Mouse (Mus musculus) brain, embryonic 18.5 days (tissue): ENCODE measurements around the gene Atp6v0d1.
A peak's percentile ranks its signal among the peaks of the same experiment; 100 is the strongest.
"Not testable (repeated sequence)": the region's sequence is repeated elsewhere in the genome, so short reads cannot be mapped to it uniquely, and the experiment has no call there.

Experiments
- DNase-seq: peaks from one replicate; pipeline ENCODE4 v3.0.0-alpha.2; 2012; ENCODE audit warnings: low read depth, low spot score

Gene Atp6v0d1

DNA sequence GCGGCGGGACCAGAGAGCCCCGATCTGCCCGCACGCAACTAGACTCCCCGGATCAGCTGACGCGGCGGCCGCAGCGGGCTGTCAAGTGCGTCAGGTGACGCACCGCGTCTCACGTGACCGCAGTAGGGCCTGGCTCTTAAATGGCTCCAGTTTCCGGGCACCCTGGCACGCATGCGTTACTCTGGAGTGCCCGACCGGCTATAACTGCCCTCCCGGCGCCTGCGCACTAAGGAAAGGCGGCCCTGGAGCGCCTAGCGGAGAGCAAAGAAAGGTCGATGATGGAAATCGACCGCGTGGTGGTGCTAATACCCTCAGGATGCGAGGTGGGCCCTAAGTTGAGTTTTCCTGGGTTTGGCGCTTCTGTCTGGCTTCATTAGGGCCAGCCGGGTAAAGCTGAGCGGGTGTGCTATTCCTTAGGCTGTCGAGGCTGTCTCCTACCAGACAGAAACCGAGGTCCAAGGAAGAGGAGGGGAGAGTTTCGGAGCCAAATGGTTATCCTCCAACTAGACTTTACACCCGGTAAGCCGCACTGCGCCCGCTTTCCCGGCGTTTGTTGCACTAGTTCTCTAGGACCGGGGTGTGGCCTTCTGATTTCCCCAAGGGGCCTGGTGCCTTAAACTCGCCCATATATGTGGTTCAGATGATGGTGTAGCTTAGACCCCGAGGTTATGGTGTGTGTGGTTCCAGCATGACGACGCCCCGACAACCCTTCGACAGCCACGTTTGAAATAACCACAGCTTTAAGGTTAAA is at the start of gene Atp6v0d1:
Gene Atp6v0d1, minus strand, starts transcription at position 96 of the 751 bp plus-strand sequence.
- peak; percentile 98 for DNase-seq

DNA sequence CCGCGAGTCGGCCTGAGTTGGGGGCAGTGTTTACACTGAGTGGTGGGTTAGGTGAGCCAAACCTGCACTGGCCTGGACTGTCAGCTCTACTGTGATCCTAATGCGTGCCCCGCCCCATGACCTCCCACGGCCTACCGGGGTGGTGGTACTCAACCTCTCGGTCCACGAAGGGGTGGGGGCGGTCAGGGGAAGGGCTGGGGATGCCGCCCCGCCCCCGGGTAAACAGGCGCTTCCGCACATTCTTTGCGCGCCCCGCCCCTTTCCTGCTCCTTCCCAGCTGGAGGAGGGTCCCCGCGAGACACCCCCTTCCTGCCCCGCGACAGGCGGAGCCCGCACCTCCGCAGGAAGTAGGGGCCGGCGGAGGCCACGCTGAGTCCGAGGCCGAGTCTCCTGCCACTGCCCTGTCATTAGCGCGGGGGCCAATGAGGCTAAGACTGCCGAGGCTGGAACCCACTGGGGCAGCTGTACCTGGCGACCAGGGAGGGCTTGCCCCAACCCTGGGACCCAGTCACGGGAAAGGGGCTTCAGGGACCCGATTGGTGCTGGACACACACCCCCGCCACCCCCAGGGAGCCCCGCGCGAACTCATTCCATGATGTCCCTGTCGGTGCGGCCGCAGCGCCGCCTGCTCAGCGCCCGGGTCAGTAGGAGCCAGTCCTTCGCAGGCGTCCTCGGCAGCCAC is 48.1 kb upstream of the Atp6v0d1 start:
- DNase-seq: no peak

DNA sequence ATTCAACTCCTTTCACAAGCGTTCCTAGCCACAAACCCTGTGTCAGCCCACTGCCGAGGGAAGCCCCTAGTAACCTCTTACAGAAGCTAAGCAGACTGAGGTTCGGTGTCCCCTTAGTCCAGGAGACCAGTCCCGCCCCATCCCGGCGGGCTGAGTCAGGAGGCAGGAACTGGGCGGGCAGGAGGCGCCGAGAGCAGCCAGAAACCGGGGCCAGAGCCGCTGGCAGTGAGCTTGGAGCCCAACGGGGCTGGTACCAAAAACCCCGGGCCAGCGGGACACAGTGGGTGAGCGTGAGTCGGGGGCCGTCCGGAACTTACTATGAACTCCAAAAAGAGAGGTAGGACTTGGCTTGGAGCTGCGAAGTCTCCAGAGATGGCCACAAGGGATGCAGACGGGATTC is 47.2 kb upstream of the Atp6v0d1 start:
- DNase-seq: no peak

DNA sequence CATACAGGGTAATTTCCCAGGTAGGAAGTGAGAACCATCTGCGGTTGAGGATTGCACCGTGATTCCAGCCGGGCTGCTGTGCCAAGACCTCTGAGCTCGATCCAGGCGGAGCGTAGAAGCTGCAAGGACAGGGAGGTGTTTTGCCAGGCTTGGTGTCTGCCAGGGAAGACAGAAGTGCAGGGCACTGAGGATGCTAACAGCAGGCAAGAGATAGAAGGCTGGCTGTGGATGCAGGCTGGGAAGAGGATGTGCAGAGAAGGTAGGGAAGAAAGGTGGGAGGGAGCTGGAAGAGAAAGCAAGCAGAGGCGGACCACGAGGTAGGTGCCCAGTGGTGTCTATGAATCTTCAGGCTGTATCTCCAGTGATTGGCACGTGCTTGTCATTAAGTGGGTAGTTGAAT is 46.0 kb upstream of the Atp6v0d1 start:
- no peak for DNase-seq

DNA sequence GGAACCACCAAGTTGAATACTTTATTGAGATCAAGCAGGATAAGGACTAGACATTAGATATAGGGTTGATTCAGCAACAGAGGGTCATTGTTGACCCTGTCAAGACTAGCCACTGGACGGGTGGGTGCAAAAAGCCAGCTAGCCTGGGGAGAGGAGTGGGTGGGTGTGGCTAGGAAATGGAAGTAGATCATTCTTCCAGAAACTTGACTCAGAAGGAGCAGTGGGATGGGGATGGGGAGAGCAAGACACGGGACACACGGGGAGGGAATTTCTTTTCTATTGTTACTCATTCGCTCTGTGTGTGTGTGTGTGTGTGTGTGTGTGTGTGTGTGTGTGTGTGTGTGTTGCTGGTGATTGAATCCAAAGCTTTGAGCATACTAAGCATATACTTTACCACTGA is 43.9 kb upstream of the Atp6v0d1 start:
- no peak for DNase-seq

DNA sequence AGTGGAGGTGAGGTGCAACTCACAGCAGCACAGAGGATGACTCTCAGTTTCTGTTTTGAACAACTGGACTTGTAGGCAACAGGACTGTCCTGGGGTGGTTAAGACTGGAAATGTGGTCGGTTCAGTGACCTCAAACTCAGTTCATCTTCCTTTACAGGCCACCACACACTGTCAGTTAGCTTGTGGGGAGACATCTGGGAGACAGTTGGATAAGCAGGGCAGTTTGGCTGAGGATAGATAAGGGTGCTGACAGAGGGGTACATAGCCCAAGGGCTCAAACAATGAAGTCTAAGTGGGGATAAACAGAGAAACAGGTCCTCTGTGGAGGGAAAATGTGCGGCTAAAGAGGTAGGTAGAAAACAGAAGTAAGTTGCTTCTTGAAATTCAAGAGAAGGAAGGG is 43.5 kb upstream of the Atp6v0d1 start:
- no peak for DNase-seq

DNA sequence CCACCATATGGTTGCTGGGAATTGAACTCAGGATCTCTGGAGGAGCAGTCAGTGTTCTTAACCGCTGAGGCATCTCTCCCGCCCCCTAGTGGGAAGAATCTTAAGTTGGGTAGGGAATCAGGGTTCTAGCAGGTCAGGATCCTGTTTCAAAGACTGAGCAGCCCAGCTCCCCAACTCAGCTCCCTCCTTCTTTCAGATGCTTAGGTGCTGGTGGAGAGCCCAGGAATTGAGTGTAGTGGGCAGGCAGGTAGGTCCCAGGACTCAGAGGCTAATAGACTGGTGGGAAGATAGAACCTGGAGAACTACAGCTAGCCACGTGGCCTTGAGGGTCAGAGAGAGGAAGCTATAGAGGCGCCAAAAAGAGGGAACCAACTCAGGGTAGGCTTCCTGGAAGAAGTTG is 41.8 kb upstream of the Atp6v0d1 start:
- no peak for DNase-seq

DNA sequence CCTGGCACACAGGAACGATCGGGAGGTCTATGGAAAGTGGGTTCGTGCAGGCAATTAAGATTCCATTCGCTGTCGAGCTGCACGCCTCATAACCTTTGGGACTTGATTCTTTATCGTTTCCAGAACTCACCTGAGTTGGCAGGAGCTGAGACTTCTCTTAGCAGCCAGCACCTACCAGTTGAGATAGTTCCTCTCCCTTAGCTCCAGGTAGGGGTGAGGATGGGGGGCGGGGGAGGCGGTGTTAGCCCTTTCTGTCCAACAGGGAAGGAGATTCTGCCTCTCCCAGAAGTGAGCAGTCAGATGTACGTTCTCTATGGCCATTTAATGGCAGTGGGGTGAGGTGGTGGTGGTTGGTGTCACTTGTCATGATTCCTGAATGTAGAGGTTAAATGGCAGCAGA is 41.2 kb upstream of the Atp6v0d1 start:
- no peak for DNase-seq

DNA sequence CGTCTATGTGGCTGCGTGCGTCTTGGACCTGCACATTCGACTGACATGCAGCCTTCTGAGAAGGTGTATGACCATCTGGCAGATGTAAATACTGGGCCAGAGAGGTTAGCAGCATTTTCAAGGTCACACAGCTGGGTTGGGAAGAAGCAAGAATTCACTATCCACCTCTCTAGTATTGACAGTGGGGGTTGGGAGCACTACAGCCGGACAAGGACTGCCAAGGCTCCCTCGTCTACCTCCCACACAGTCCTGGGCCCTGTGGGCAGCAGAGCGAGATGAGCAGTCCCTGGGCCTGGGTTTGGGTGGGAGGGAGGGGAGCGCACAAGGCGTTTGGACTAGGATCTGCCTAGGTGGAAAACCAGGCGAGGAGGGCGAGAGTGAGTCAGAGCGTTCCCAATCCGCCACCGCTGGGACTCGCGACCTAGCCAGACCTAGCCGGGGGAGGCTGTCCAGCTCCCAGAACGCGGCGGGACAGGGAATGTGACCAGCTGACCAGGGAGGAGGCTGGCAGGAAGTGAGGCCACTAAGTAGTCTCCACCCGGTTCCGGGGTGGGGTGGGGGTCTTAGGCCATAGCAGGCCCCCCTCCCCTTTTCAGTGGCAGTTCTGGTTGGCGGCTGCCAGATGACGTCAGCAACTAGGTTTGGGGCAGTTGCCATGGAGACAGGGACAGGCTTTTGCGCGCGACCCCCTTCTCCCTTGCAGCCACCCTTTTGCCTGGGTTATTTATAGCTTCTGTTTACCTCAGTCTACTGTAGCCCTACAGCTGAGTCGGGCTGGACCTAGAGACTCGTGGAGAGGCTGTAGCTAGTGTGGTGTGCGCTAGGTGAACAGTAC is 40.6 kb upstream of the Atp6v0d1 start:
- peak; percentile 71 for DNase-seq

DNA sequence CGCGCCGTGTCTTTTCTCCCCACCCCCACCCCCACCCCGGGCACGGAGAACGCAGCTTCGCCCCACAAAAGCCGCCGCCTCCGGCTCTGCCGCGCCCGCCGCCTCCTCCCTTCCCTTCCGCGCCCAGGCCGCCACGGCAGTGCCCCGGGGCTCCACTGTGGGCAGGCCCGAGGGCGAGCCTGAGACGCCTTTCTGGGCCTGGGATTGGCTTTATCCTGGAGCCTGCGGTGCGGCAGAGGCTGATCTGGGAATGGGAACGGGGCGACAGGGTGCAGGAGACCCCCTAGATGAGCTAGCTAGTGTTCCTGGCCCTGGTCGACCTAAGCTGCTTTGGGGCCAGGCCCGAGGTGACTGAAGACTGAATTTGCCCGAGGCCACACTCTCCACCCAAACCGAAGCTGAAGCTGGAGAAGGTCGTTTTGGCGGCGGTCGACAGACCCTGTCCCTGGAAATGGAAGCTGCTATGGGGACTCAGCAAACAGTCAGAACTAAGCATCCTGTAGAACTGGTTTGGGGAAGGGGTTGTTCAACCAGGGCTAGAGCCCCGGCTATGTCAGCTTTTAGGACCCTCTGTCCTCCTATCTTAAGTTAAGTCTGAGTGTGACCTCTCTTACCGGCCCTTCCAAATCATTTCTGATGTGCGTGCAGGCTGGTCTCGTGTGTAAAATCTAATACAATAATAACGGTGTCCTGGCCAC is 39.8 kb upstream of the Atp6v0d1 start:
- DNase-seq: no peak

DNA sequence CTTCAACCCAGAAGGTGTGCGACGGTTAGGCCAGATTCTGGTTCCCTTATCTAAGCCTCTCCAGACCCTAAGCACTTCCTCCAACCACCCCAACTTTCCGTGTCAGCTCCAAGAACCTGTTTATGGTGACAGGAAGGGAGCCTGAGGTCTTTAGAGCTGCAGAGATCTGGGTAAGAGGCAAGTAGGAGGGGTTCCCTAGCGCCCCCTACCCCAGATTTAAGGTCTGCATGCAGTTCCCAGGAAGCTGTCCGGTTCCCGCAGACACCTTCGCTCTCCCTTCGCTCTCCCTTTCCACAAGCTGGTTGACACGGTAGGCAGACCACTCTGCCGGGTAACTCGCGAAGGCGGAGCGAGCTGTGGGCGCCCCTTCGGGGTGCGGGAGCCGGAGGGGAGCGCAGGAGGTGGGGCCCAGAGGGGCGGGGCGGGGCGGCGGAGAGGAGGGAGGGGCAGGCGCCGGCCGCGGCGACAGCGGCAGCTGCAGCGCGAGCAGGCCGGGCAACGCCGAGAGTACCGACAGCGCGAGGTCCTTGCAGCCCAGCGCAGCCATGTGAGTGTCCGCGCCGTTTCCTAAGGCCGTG is 39.0 kb upstream of the Atp6v0d1 start, which contains the start of gene Ripor1:
Gene Ripor1, plus strand, starts transcription at position 452 of the 578 bp plus-strand sequence.
- DNase-seq: peak; percentile 37

DNA sequence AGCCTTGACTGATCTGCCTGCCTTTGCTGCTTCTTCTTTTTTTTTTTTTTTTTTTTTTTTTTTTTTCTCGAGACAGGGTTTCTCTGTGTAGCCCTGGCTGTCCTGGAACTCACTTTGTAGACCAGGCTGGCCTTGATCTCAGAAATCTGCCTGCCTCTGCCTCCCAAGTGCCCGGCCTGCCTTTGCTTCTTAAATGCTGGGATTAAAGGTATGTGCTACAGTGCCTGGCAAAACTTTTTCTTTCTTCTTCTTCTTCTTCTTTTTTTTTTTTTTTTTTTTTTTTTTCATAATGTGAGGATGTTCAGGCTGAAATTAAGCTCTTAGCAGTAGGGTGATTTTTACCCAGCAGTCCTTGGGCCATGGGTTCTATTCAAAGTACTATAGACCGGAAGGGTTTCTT is 36.7 kb upstream of the Atp6v0d1 start:
- DNase-seq: not testable (repeated sequence)

DNA sequence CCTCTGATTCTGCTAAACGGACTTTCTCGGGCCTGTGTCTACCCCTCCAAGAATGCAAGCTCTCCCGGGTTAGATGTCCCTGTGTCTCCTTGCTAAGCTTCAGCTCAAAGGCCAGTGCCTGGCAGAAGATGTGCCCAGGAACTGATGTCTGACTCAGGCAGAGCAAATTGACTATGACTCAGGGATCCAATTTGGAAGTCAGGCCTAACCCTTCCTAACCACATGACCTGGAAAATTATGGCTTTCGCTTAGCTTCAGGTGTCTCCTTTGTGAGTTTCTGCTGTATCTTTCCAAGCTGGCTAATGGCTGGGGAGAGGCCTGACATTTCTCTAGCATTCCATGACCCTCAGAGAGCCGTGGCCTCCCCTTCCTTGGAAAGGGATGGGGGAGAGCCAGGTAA is 35.5 kb upstream of the Atp6v0d1 start:
- DNase-seq: no peak

DNA sequence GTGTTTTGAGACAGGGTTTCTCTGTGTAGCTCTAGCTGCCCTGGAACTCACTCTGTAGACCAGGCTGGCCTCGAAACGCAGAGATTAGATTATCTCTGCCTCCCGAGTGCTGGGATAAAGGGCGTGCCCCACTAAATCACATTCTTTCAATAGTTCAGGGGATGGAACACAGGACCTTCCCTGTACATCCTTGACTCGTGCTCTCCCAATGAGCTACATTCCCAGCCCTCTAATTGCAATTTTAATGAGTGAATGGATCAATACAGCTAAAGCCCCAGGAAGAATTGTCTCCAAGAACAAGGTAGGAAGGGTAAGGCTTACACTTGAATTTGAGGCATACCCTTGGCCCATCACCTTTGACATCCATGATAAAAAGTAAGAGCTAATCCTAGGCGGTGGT is 32.9 kb upstream of the Atp6v0d1 start:
- DNase-seq: no peak

DNA sequence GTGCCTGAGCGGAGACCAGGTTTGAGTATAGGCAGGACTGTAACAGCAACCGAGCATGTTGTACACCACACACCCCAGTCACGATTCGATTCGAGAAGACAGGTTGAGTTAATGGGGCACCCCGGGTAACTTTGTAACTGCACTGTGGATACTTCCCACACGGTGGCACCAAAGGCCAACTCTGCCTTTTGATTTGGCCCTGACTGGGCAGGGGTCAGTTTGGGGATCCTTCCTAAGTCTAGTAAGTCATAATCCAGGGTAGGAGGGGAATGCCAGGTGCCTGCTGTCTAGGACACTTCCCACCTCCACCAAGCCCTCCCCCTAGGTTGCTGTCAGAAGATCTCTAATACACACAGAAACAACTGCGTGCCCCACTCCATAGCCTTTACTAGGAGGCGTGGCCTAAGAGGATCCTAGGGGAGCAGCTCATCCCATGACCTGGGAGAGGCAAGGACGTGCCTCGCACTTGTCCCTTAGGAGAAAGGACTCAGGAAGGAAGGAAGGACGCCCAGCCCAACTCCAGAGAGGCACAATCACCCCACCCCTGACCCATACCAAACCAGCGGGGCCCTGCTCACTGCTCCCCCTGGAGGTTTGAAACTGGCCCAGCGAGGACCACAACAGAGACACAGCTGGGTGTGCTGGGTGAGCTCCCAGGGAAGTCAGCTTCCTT is 30.7 kb upstream of the Atp6v0d1 start:
- DNase-seq: no peak

DNA sequence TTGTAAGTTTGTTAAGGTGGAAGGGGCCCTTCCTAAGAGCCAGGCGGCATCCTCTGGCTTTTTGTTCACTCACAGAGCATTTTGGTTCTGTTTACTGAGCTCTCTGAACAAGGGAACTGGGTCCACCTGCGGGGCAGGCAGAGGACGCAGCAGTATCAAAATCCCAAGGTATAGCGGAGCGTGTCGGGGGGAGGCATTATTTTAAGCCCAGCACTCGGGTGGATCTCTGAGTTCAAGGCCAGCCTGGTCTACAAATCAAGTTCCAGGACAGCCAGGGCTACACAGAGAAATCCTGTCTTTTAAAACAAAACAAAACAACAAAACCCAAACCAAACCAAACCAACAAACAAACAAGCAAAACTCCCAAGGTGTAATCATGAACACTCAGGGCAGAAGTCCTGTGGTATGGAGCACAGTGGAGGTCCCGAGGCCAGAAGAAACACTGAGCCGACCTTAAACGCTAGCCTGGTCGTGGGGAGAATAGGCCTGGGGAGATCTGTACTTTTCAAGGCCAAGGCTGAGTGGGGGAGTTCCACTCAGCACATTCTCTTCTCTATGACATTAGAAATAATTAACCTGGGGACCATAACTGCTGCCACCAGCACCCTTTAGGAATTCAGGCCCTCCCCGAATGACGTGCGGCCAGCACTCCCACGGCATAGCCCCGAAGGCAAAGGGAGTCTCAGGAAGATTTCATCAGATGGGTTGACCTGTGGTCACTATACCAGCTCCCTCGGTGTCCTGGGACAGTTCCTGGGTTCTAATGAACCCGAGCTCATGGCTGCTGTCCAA is 28.8 kb upstream of the Atp6v0d1 start:
- no peak for DNase-seq

DNA sequence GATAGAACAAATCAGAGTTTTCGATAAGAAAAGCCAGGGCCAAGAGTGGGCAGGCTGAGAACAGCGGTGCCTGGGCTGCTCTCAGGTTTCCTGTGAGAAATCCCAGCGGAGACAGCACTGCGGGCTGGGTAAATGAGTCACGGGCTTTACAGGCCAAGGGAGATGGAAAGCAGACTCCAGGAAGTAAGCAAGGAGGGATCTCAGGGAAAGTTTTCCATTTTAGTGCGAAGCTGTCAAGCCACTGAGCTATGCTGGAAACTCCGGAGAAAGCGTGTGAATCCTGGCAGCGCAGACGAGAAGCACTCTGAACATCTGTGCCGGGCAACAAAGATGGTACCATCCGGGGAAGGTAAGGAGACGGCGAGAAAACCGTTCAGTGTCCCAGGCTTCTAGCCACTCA is 28.0 kb upstream of the Atp6v0d1 start:
- no peak for DNase-seq

DNA sequence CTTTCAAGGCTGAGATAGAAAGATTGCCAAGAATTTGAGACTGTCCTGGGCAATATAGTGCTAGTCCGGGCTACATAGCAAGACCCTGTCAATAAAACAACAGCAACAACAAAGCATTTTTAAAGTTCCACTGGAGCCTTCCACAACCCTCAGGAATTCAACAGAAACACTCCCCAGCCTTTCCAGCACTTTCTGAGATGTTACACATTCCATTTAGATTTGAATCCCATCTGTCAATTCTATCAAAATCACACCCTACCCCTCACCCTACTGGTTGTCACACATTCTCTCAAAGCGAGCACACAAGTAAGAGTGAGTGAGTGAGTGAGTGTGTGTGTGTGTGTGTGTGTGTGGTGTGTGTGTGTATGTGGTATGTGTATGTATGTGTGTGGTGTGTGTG is 26.6 kb upstream of the Atp6v0d1 start:
- no peak for DNase-seq

DNA sequence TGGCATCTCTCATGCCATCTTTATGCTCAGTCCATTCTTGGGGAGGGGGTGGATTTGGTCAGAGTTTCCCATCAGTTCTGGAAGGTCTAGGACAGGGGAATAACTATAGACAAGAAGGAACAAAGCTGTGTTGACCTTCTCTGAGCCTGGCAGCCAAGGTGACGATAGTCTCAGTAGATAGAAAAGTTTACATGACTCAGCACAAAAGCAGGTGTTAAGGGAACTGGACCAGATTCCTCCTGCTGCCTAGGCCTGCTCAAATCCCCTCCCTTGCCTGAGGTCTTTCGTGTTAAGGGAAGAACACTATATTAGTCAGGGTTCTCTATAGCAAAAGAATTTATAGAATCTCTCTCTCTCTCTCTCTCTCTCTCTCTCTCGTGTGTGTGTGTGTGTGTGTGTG is 13.9 kb upstream of the Atp6v0d1 start:
- no peak for DNase-seq

DNA sequence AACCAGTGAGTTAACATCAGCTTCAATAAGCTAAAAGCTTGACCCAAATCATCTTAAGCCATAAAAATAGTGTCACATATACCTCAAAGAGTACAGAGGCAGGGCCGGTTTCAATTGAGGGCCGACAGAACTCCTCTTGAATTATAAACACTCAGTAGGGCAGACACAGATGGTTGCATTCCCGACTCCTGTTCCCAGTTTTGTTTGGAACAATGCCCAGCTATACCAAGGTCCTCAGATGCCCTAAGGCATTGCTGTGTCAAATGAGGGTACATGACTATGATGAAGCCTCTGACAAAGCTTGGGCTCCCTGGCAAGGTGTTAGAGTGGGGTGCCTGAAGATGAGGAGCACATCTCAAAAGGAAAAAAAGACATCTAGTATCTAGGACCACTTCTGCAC is 9.7 kb upstream of the Atp6v0d1 start:
- DNase-seq: no peak
